Mouse (Mus musculus): ENCODE results near the gene Sccpdh. TPM values are rescaled to one million over a fixed set of nuclear protein-coding genes. Genes with fewer than 3 reads are reported as not detected.

Gene Sccpdh
- 1.2 TPM for polyA plus RNA-seq (2017; shearing (Covaris generic))

GRCm38 (mm10) chr1:179668013-179668805, at the start of gene Sccpdh:
TSS of gene Sccpdh (plus strand) at chr1:179668210.

Other genes with a start within 250 kb of the Sccpdh start
- gene Smyd3, start 150.2 kb upstream of the Sccpdh start, polyA plus RNA-seq (2017; shearing (Covaris generic)): 49.4 TPM
- gene Tfb2m, start 121.9 kb upstream of the Sccpdh start, polyA plus RNA-seq (2017; shearing (Covaris generic)): 49.0 TPM
- 39.0 TPM for gene Cnst, start 121.8 kb upstream of the Sccpdh start, polyA plus RNA-seq (2017; shearing (Covaris generic))
- gene Kif28, start 77.1 kb downstream of the Sccpdh start, polyA plus RNA-seq (2017; shearing (Covaris generic)): 0.15 TPM
- gene Gm10518, start 135.2 kb downstream of the Sccpdh start, polyA plus RNA-seq (2017; shearing (Covaris generic)): not detected
- gene Ahctf1, start 135.5 kb downstream of the Sccpdh start, polyA plus RNA-seq (2017; shearing (Covaris generic)): 61.3 TPM